Mouse (Mus musculus) embryonic facial prominence, embryonic 10.5 days (tissue): ENCODE measurements at regions not wholly inside any gene's neighbourhood (a gene's known extent, or its start where the extent isn't known, plus 50 kb on each side); places are given as distances from the start of the nearest gene placed in this dataset.
A peak's percentile ranks its signal among the peaks of the same experiment; 100 is the strongest.

Source experiments
- DNase-seq: peaks from one replicate; pipeline ENCODE4 v3.0.0-alpha.2; 2017; ENCODE audit warnings: low spot score
- H3K27ac ChIP-seq: fragments of 300-500 bp; sonication (generic); replicated peaks from 2 replicates; pipeline ENCODE4 v1.5.1; 2016; ENCODE audit warnings: mild to moderate bottlenecking
- H3K27me3 ChIP-seq: fragments of 300-500 bp; sonication (generic); replicated peaks from 2 replicates; pipeline ENCODE4 v1.6.1; 2016; ENCODE audit warnings: low read depth, mild to moderate bottlenecking; ENCODE audit not compliant: poor library complexity, severe bottlenecking
- H3K36me3 ChIP-seq: fragments of 300-500 bp; sonication (generic); replicated peaks from 2 replicates; pipeline ENCODE4 v1.6.1; 2016; ENCODE audit warnings: mild to moderate bottlenecking, moderate library complexity
- H3K4me1 ChIP-seq: fragments of 300-500 bp; sonication (generic); 2 replicates; pipeline ENCODE4 v1.6.1; 2016
- H3K4me3 ChIP-seq: fragments of 300-500 bp; sonication (generic); 2 replicates; pipeline ENCODE4 v1.5.1; 2016; ENCODE audit warnings: mild to moderate bottlenecking, moderate library complexity
- H3K9me3 ChIP-seq: fragments of 300-500 bp; sonication (generic); 2 replicates; pipeline ENCODE4 v1.6.1; 2016; ENCODE audit warnings: mild to moderate bottlenecking
- WGBS: fragments of 180-500 bp; shearing (Covaris S2); methylation state at CpG from one replicate; pipeline ENCODE4 v1.1.7; 2016; 5-methylcytosine and 5-hydroxymethylcytosine counted together

GRCm38 (mm10) chr13:115266164-115266563 lies 164.4 kb upstream of the Itga1 start:
- no peak for DNase-seq
- H3K4me3 ChIP-seq, result no peak overlapping the region
- no peaks in the 10 kb centered on the region for H3K9me3 ChIP-seq
- H3K4me1 ChIP-seq, result no peaks in the 10 kb centered on the region
- no peaks in the 10 kb centered on the region for H3K36me3 ChIP-seq
- no peaks in the 10 kb centered on the region for H3K27me3 ChIP-seq
- WGBS, result 82% methylated on average over 6 of the region's 6 CpGs
- no peak overlapping the region for H3K27ac ChIP-seq

GRCm38 (mm10) chr13:115257345-115257744 lies 155.6 kb upstream of the Itga1 start:
- no peaks in the 10 kb centered on the region for H3K27me3 ChIP-seq
- DNase-seq, result no peak
- no peaks in the 10 kb centered on the region for H3K36me3 ChIP-seq
- H3K4me3 ChIP-seq, result no peak overlapping the region
- H3K27ac ChIP-seq, result no peak overlapping the region
- H3K9me3 ChIP-seq, result no peaks in the 10 kb centered on the region
- H3K4me1 ChIP-seq, result no peaks in the 10 kb centered on the region
- 79% methylated on average over 2 of the region's 2 CpGs for WGBS

- no peak for DNase-seq
- H3K36me3 ChIP-seq, result no peaks in the 10 kb centered on the region
- WGBS, result 55% methylated on average over 3 of the region's 3 CpGs
- H3K27me3 ChIP-seq, result no peaks in the 10 kb centered on the region
- H3K4me3 ChIP-seq, result no peak overlapping the region
- no peak overlapping the region for H3K27ac ChIP-seq
- no peaks in the 10 kb centered on the region for H3K4me1 ChIP-seq
- H3K9me3 ChIP-seq, result no peaks in the 10 kb centered on the region
Measured at GRCm38 (mm10) chr13:115252541-115252940, 150.8 kb upstream of the Itga1 start.

- Histone ChIP-seq H3K27ac (no peak overlapping the region), H3K36me3 (no peaks in the 10 kb centered on the region), H3K4me1 (no peaks in the 10 kb centered on the region), H3K9me3 (no peaks in the 10 kb centered on the region), H3K4me3 (no peak overlapping the region), H3K27me3 (no peaks in the 10 kb centered on the region)
- 91% methylated on average over 4 of the region's 4 CpGs for WGBS
- DNase-seq, result no peak
Measured at GRCm38 (mm10) chr13:115231981-115232380, 130.2 kb upstream of the Itga1 start.

- 28% methylated on average over 13 of the region's 13 CpGs for WGBS
- Histone ChIP-seq H3K27ac (no peak overlapping the region), H3K36me3 (no peaks in the 10 kb centered on the region), H3K9me3 (no peaks in the 10 kb centered on the region), H3K4me3 (no peak overlapping the region), H3K4me1 (no peaks in the 10 kb centered on the region), H3K27me3 (no peaks in the 10 kb centered on the region)
- DNase-seq, result peak; percentile 57
Measured at GRCm38 (mm10) chr13:115230494-115230893, 128.7 kb upstream of the Itga1 start.

GRCm38 (mm10) chr13:115226824-115227223 lies 125.1 kb upstream of the Itga1 start:
- H3K9me3 ChIP-seq, result no peaks in the 10 kb centered on the region
- WGBS, result 68% methylated on average over 6 of the region's 6 CpGs
- no peak for DNase-seq
- no peaks in the 10 kb centered on the region for H3K4me1 ChIP-seq
- no peaks in the 10 kb centered on the region for H3K27me3 ChIP-seq
- no peak overlapping the region for H3K27ac ChIP-seq
- H3K36me3 ChIP-seq, result no peaks in the 10 kb centered on the region
- no peak overlapping the region for H3K4me3 ChIP-seq

GRCm38 (mm10) chr13:115219701-115220100 lies 117.9 kb upstream of the Itga1 start:
- no peaks in the 10 kb centered on the region for H3K27me3 ChIP-seq
- no peak overlapping the region for H3K27ac ChIP-seq
- no peaks in the 10 kb centered on the region for H3K9me3 ChIP-seq
- no peak overlapping the region for H3K4me3 ChIP-seq
- H3K4me1 ChIP-seq, result no peaks in the 10 kb centered on the region
- H3K36me3 ChIP-seq, result no peaks in the 10 kb centered on the region
- DNase-seq, result no peak
- WGBS, result 73% methylated on average over 2 of the region's 2 CpGs

- no peak for DNase-seq
- H3K4me3 ChIP-seq, result no peak overlapping the region
- no peaks in the 10 kb centered on the region for H3K9me3 ChIP-seq
- H3K27me3 ChIP-seq, result no peaks in the 10 kb centered on the region
- 87% methylated on average over 3 of the region's 3 CpGs for WGBS
- no peaks in the 10 kb centered on the region for H3K36me3 ChIP-seq
- H3K27ac ChIP-seq, result no peak overlapping the region
- no peaks in the 10 kb centered on the region for H3K4me1 ChIP-seq
Measured at GRCm38 (mm10) chr13:115211285-115211684, 109.5 kb upstream of the Itga1 start.

GRCm38 (mm10) chr13:115210643-115211208 lies 109.0 kb upstream of the Itga1 start:
- no peaks in the 10 kb centered on the region for H3K9me3 ChIP-seq
- no peak overlapping the region for H3K27ac ChIP-seq
- no peak for DNase-seq
- no peaks in the 10 kb centered on the region for H3K36me3 ChIP-seq
- WGBS, result 83% methylated on average over 10 of the region's 10 CpGs
- H3K27me3 ChIP-seq, result no peaks in the 10 kb centered on the region
- H3K4me3 ChIP-seq, result no peak overlapping the region
- H3K4me1 ChIP-seq, result no peaks in the 10 kb centered on the region

GRCm38 (mm10) chr13:115209402-115210192 lies 107.8 kb upstream of the Itga1 start:
- Histone ChIP-seq H3K4me3 (no peak overlapping the region), H3K9me3 (no peaks in the 10 kb centered on the region), H3K27ac (no peak overlapping the region), H3K4me1 (no peaks in the 10 kb centered on the region), H3K27me3 (no peaks in the 10 kb centered on the region), H3K36me3 (no peaks in the 10 kb centered on the region)
- DNase-seq, result no peak
- WGBS, result 94% methylated on average over 3 of the region's 3 CpGs

- no peaks in the 10 kb centered on the region for H3K36me3 ChIP-seq
- H3K9me3 ChIP-seq, result no peaks in the 10 kb centered on the region
- no peaks in the 10 kb centered on the region for H3K27me3 ChIP-seq
- 76% methylated on average over 7 of the region's 7 CpGs for WGBS
- H3K27ac ChIP-seq, result no peak overlapping the region
- no peaks in the 10 kb centered on the region for H3K4me1 ChIP-seq
- no peak overlapping the region for H3K4me3 ChIP-seq
- DNase-seq, result no peak
Measured at GRCm38 (mm10) chr13:115206723-115207122, 105.0 kb upstream of the Itga1 start.

- WGBS, result 44% methylated on average over 3 of the region's 3 CpGs
- H3K4me1 ChIP-seq, result no peaks in the 10 kb centered on the region
- H3K4me3 ChIP-seq, result no peak overlapping the region
- no peaks in the 10 kb centered on the region for H3K36me3 ChIP-seq
- no peak for DNase-seq
- no peaks in the 10 kb centered on the region for H3K9me3 ChIP-seq
- no peak overlapping the region for H3K27ac ChIP-seq
- H3K27me3 ChIP-seq, result no peaks in the 10 kb centered on the region
Measured at GRCm38 (mm10) chr13:115199166-115199565, 97.4 kb upstream of the Itga1 start.

GRCm38 (mm10) chr13:115188066-115188465 lies 86.3 kb upstream of the Itga1 start:
- H3K9me3 ChIP-seq, result no peaks in the 10 kb centered on the region
- no peak for DNase-seq
- no peak overlapping the region for H3K4me3 ChIP-seq
- WGBS, result 73% methylated on average over 2 of the region's 2 CpGs
- H3K27ac ChIP-seq, result no peak overlapping the region
- H3K27me3 ChIP-seq, result no peaks in the 10 kb centered on the region
- H3K36me3 ChIP-seq, result no peaks in the 10 kb centered on the region
- no peaks in the 10 kb centered on the region for H3K4me1 ChIP-seq
